Mouse (Mus musculus) megakaryocyte, embryonic 14.5 days (primary cell): ENCODE data around the gene Wasf1.

Source experiments
- FLI1 ChIP-seq: IDR thresholded peaks from 2 replicates; pipeline ENCODE4 v1.6.1; 2012; ENCODE audit warnings: low read length, inconsistent platforms, mixed read lengths
- GATA1 ChIP-seq: IDR thresholded peaks from 3 replicates; pipeline ENCODE4 v1.6.1; 2012; ENCODE audit warnings: mixed read lengths, low read length, inconsistent platforms, borderline replicate concordance

GRCm38 (mm10) chr10:40983761-40984160, 100.5 kb downstream of the Wasf1 start:
- TF ChIP-seq GATA1 (no peak), FLI1 (no peak)
